Mouse (Mus musculus) hindbrain, embryonic 11.5 days (tissue): ENCODE data around the gene Syvn1. TPM values are rescaled to one million over a fixed set of nuclear protein-coding genes. Genes with fewer than 3 reads are reported as not detected.
"Not testable (repeated sequence)": the region's sequence is repeated elsewhere in the genome, so short reads cannot be mapped to it uniquely, and the experiment has no call there.

ENCODE experiments used
- ATAC-seq: fragments of 200-750 bp; cut with Nextera tagmentation; 2 replicates; pipeline ENCODE4 v1.8.0; 2017; ENCODE audit warnings: mild to moderate bottlenecking, moderate TSS enrichment, moderate library complexity; ENCODE audit not compliant: low FRiP score
- DNase-seq: peaks from one replicate; pipeline ENCODE4 v3.0.0-alpha.2; 2015; ENCODE audit warnings: low spot score
- H3K27ac ChIP-seq: fragments of 300-500 bp; sonication (generic); 2 replicates; pipeline ENCODE4 v1.5.1; 2014; ENCODE audit warnings: mild to moderate bottlenecking, low read depth, low read length
- H3K27me3 ChIP-seq: fragments of 300-500 bp; sonication (generic); 2 replicates; pipeline ENCODE4 v1.6.1; 2014; ENCODE audit warnings: mild to moderate bottlenecking, low read length, moderate library complexity, mixed read lengths; ENCODE audit not compliant: control insufficient read depth, insufficient read depth
- H3K36me3 ChIP-seq: fragments of 300-500 bp; sonication (generic); 2 replicates; pipeline ENCODE4 v1.6.1; 2014; ENCODE audit warnings: mild to moderate bottlenecking, low read length, moderate library complexity, mixed read lengths; ENCODE audit not compliant: control insufficient read depth, insufficient read depth
- H3K4me1 ChIP-seq: fragments of 300-500 bp; sonication (generic); replicated peaks from 2 replicates; pipeline ENCODE4 v1.6.1; 2014; ENCODE audit warnings: low read length, mixed read lengths; ENCODE audit not compliant: control insufficient read depth, insufficient read depth
- H3K4me2 ChIP-seq: fragments of 300-500 bp; sonication (generic); replicated peaks from 2 replicates; pipeline ENCODE4 v1.6.1; 2014; ENCODE audit warnings: mild to moderate bottlenecking, low read depth, low read length
- H3K4me3 ChIP-seq: fragments of 300-500 bp; sonication (generic); 2 replicates; pipeline ENCODE4 v1.5.1; 2014; ENCODE audit warnings: low read depth, low read length
- H3K9ac ChIP-seq: fragments of 300-500 bp; sonication (generic); 2 replicates; pipeline ENCODE4 v1.6.1; 2014; ENCODE audit warnings: low read depth, low read length
- H3K9me3 ChIP-seq: fragments of 300-500 bp; sonication (generic); 2 replicates; pipeline ENCODE4 v1.6.1; 2016; ENCODE audit warnings: low read length; ENCODE audit not compliant: control insufficient read depth
- WGBS: fragments of 180-500 bp; shearing (Covaris S2); extraction: QIAGEN DNeasy Blood & Tissue Kit; methylation state at CpG from one replicate; pipeline ENCODE4 v1.1.7; 2014; 5-methylcytosine and 5-hydroxymethylcytosine counted together
- polyA plus RNA-seq: library from polyadenylated mRNA; unstranded; fragments of >200 nt; fragmentation: Nextera tagmentation; extraction: Ambion mirVana; gene quantifications from 2 replicates; pipeline ENCODE4 v1.2.1, GENCODE M21; 2014

Syvn1 gene
- polyA plus RNA-seq, 1 experiment from 2014 or later, result 27.1 TPM

DNA sequence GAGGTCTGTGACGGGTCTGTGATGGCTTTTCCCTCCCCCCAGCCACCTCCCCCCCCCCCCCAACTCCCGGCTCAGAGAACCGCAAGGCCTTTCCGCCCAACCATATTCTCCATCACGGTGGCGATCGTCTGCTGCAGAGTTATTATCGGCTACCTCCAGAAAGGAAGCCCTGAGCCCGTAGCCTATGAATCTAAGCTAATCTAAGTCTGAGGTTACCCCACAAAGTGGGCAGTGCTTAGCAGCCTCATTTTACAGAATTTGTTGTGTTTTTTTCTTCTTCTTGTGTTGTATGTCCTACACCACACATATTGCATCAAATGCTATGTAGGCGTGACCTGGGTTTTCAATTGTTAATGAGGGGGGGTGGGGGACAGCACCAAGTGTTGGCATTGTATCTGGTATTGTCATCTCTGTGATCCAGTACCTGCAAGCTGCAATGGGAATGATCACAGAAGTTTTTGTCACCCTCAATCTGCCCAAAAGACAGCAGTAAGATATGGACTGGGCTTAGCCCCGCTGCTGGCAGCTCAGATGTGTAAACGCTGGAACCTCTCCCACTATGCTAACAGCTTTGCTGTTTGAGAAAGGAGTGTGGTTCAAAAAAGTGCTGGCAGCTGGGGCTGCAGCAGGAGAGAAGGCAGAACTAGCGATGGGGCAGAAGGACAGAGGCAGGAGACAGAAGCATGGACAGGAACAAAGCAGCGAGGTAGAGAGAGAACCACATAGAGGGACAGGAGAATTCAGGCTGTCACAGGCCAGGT is 15.7 kb upstream of the Syvn1 start:
- ATAC-seq (no peak), DNase-seq (no peak)
- Histone ChIP-seq H3K36me3 (no peaks in the 10 kb centered on the region), H3K27ac (no peak overlapping the region), H3K4me1 (no peaks in the 10 kb centered on the region), H3K9me3 (no peaks in the 10 kb centered on the region), H3K4me3 (no peak overlapping the region), H3K4me2 (no peak overlapping the region), H3K27me3 (no peaks in the 10 kb centered on the region), H3K9ac (no peak overlapping the region)
- 77% methylated on average over 14 of the region's 14 CpGs for WGBS

DNA sequence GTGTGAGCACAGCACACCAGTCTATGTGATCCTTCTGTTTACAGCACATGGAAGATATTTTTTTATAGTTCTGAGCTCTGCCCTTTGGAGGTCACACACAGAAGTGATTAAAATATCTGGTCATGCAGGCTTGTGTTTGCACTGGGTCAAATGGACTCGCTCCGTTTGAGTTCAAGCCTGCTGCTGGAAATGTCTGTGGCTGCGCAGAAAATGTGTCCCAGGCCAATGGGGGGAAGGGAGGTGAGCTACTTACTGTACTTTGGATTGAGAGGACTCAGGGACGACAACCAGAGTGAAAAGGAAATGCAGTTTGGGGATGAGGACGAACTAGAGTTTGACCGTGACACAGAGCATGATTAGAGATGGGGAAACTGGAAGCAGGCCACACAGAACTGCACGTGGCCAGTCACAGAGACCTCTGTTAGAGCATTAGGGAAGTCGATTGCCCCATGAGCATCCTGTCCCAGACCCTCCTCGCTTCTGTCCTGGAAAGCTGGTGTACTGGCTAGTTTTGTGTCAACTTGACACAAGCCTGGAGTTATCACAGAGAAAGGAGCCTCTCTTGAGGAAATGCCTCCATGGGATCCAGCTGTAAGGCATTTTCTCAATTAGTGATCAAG is 10.3 kb upstream of the Syvn1 start:
- Histone ChIP-seq H3K4me3 (no peak overlapping the region), H3K4me2 (no peak overlapping the region), H3K9me3 (no peaks in the 10 kb centered on the region), H3K4me1 (no peaks in the 10 kb centered on the region), H3K36me3 (no peaks in the 10 kb centered on the region), H3K27ac (no peak overlapping the region), H3K27me3 (no peaks in the 10 kb centered on the region), H3K9ac (no peak overlapping the region)
- WGBS, result 79% methylated on average over 9 of the region's 9 CpGs
- no peak for ATAC-seq
- DNase-seq, result no peak

- H3K9me3 ChIP-seq, result no peaks in the 10 kb centered on the region
- H3K9ac ChIP-seq, result no peak overlapping the region
- DNase-seq, result no peak
- H3K27me3 ChIP-seq, result no peaks in the 10 kb centered on the region
- H3K4me3 ChIP-seq, result no peak overlapping the region
- no peak overlapping the region for H3K27ac ChIP-seq
- H3K36me3 ChIP-seq, result no peaks in the 10 kb centered on the region
- H3K4me1 ChIP-seq, result no peaks in the 10 kb centered on the region
- no peak for ATAC-seq
- H3K4me2 ChIP-seq, result no peak overlapping the region
These were observed 8.7 kb upstream of the Syvn1 start for GRCm38 (mm10) chr19:6037695-6038094.

DNA sequence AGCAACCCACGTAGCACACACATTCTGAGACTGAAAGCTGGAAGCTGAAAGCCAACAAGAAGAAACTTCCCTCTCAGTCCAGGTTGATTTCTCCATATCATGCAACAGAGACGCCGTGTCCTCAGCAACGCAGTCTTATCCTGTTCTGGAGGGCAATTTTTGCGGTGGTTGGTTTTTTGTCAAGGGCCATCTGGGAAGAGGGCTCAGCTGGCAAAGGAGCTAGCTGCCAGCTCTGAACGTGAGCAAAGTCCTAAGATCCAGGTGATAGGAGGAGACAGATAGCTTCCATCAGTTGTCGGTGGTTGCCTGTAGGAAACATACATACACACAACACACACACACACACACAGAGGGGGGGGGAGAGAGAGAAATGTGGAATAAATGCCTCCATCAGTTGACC is 8.1 kb upstream of the Syvn1 start:
- ATAC-seq (no peak), DNase-seq (no peak)
- no peak overlapping the region for H3K27ac ChIP-seq
- H3K27me3 ChIP-seq, result no peaks in the 10 kb centered on the region
- no peak overlapping the region for H3K4me3 ChIP-seq
- H3K4me1 ChIP-seq, result no peaks in the 10 kb centered on the region
- WGBS, result 88% methylated on average over 7 of the region's 7 CpGs
- no peak overlapping the region for H3K4me2 ChIP-seq
- H3K36me3 ChIP-seq, result no peaks in the 10 kb centered on the region
- no peak overlapping the region for H3K9ac ChIP-seq
- H3K9me3 ChIP-seq, result no peaks in the 10 kb centered on the region

DNA sequence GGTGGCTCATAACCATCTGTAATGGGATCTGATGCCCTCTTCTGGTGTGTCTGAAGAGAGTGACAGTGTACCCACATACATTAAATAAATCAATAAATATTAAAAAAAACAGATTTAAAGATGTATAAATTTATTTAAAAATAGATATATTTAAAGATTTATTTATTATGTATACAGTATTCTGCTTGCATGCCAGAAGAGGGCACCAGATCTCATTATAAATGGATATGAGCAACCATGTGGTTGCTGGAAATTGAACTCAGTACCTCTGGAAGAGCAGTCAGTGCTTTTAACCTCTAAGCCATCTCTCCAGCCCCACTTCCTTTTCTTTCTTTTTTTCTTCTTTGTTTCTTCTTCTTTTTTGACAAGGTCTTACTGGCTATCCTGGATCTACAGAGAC is 6.4 kb upstream of the Syvn1 start:
- Histone ChIP-seq H3K27me3 (no peaks in the 10 kb centered on the region), H3K4me1 (no peaks in the 10 kb centered on the region; the same call in 1 of the 2 replicates), H3K27ac (no peak overlapping the region), H3K9me3 (no peaks in the 10 kb centered on the region), H3K36me3 (no peaks in the 10 kb centered on the region), H3K4me3 (no peak overlapping the region), H3K9ac (no peak overlapping the region), H3K4me2 (no peak overlapping the region)
- no peak for DNase-seq
- no peak for ATAC-seq

- no peak overlapping the region for H3K4me2 ChIP-seq
- H3K4me3 ChIP-seq, result no peak overlapping the region
- DNase-seq (no peak), ATAC-seq (no peak)
- no peak overlapping the region for H3K27ac ChIP-seq
- no peaks in the 10 kb centered on the region; the same call in none of the 2 replicates for H3K4me1 ChIP-seq
- no peaks in the 10 kb centered on the region for H3K36me3 ChIP-seq
- H3K27me3 ChIP-seq, result no peaks in the 10 kb centered on the region
- WGBS, result 86% methylated on average over 9 of the region's 9 CpGs
- no peak overlapping the region for H3K9ac ChIP-seq
- no peaks in the 10 kb centered on the region for H3K9me3 ChIP-seq
These were observed 4.1 kb upstream of the Syvn1 start for GRCm38 (mm10) chr19:6042293-6042692.

GRCm38 (mm10) chr19:6044102-6044501 is 2.3 kb upstream of the Syvn1 start:
- not testable (repeated sequence) for H3K4me2 ChIP-seq, H3K4me3 ChIP-seq, H3K27me3 ChIP-seq, ATAC-seq, H3K36me3 ChIP-seq, H3K4me1 ChIP-seq, H3K27ac ChIP-seq, H3K9ac ChIP-seq, H3K9me3 ChIP-seq, DNase-seq
- 70% methylated on average over 4 of the region's 4 CpGs for WGBS

DNA sequence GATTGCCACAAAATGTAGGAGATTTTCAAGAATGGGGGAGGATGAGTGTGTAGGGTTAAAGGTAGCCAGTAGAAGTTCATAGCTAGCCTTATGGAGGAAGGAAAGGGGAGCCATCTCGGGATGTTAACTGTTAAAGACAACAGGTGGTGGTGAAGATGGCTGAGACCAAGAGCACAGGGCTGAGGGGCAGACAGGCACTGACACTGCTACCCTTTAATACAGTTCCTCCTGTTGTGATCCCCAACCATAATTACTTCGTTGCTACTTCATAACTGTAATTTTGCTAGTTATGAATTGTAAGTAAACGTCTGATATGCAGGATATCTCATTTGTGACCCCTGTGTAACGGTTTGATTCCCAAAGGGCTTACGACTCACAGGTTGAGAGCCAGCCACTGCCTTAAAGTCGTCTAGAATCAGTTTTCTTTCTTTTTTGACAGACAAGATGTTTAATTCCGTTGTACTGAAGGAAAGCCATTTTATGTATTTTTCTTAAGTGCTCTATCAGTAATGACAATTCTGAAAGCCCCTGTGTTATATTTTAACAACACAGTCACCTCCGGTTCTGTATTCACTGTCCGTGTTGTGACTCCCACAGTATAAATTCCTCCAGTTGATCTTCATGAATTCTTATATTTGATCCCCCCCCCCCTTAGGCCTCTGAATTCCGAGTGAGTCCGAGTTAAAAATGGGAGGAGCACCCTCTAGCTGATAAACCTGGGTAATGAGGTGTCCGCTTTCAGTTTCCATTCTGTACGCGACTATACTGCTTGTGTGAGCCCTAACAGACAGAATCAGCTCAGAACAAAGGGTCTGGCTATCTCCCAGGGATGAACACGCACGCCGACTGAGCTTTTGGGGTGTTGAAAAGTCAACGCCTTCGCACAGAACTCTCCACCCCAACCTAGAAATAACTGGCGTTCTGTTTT is 746 bp upstream of the Syvn1 start:
- Histone ChIP-seq H3K36me3 (peaks cover 13% of the 10 kb centered on the region; the same call in 1 of the 2 replicates), H3K4me2 (peak overlapping the region; percentile 96), H3K4me1 (peaks cover 8% of the 10 kb centered on the region), H3K27ac (peak overlapping the region; percentile 97), H3K27me3 (no peaks in the 10 kb centered on the region), H3K4me3 (peak overlapping the region; percentile 93), H3K9ac (peak overlapping the region; percentile 91), H3K9me3 (no peaks in the 10 kb centered on the region)
- DNase-seq, result no peak
- WGBS, result 24% methylated on average over 20 of the region's 20 CpGs
- peak; percentile 46 for ATAC-seq
